Mouse (Mus musculus) megakaryocyte, adult 5-6 weeks (primary cell): ENCODE data around the gene Pawr. TPM values are rescaled to one million over a fixed set of nuclear protein-coding genes. Genes with fewer than 3 reads are reported as not detected.

Experiments used
- ATAC-seq: 2 replicates; pipeline ENCODE4 v1.8.0; 2016; ENCODE audit warnings: mild to moderate bottlenecking, inconsistent platforms; ENCODE audit not compliant: poor library complexity, severe bottlenecking
- total RNA-seq, 2 experiments: library from RNA; stranded (forward) in 1 of 2; stranded (reverse) in 1 of 2; fragments of 153-499, 151-499 nt in 1 of 2; fragments of 221-1000, 200-1000 nt in 1 of 2; gene quantifications; 2 replicates each; pipeline versions ENCODE4 v1.2.3 to v1.2.4; 2015 to 2017

The Pawr gene
- not detected in 2 replicates for total RNA-seq (2015)
- 0.07 TPM in 1 of 2 replicates, not detected in the other for total RNA-seq (2017)

DNA sequence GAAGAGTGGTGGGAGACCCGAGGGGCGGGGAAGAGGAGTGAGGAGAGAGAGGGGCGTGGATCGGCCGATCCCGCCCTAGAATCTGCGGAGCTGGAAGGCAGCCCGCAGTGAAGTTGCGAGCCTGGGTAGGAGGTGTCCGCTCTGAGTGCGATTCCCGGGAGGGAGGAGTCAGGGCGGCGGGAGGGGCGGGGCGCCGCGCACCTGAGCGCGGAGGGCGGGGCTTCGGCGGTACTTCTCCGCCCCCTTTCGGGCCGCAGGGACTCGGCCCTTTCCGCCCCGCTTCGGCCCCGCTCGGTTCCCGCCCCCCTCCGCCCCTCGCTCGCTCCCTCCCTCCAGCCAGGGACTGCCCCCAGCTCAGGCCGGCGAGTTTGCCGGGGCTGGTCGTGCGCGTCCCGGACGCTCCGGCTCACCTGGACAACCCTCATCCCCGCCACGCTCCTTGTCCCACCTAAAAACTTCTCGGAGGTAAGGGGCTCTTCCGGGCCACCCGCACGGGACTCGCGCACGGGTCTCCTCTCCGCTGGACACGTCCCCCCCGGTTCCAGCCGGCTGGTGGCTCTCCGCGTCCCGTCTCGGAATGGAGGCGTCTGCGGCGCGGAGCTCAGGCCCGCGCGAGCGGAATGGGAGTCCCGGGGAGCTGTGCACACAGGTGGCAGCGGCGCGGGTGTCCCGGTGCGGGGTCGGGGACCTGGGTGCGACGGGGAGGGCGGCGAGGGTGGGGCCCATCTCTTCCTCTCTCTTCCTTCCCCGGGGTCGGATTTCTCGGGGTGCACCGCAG lies at the start of gene Pawr:
Gene Pawr (plus strand): TSS at position 338 of the 778 bp plus-strand sequence.
- ATAC-seq = peak; percentile 43

DNA sequence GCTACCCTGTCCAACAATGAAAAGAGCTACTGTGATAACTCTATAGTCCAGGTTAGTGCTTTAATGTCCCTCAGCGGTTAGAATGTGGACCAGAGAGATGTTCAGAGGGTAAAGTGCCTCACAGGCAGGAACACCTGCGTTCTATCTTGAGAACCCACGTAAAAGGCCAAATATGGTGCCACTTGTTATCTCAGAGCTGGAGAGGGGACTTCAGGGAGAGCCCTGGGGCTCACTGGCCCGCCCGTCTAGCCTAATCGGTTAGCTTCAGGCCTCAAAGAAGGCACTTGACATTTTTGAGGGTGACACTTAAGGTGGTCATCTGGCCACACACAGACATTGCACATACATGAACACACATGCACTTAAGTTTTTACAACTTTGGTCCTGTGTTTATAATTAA lies 49.6 kb upstream of the Pawr start:
- no peak for ATAC-seq

DNA sequence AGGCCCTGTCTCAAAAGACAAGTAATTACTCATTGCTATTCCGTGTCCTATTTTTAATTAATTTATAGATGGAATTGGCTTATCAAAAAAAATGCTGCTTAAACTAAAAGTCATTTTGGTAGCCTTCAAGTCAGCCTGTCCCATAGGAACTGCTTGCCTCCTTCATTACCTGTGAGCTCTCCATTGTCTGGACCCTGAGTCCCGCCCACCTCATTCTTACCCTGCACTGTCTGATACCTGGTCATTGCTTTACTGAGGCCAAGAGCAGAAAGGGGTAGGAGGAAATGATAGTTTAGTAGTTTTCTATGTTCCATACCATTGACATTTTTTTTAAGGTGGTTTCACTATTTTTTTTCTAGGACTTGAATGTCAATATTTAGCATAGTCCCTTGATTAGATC lies 48.5 kb upstream of the Pawr start:
- ATAC-seq = no peak

DNA sequence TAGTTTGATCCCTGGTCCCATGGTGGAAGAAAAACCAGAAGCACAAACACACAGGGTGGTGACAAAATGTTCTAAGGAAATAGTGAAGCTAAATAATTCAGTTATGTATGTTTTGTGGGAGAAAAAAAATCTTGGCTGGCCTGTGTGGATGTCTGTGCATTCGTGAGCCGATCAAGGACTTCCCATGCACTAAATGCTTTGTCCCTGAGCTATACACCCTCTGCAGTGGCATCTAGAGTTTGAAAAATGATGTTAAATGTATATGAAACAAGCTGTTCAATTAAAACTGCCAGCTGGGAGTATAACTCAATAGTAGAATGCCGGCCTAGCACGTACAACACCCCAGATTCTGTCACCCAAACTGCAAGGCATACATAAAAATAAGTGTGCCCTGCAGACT lies 48.1 kb upstream of the Pawr start:
- ATAC-seq = no peak

DNA sequence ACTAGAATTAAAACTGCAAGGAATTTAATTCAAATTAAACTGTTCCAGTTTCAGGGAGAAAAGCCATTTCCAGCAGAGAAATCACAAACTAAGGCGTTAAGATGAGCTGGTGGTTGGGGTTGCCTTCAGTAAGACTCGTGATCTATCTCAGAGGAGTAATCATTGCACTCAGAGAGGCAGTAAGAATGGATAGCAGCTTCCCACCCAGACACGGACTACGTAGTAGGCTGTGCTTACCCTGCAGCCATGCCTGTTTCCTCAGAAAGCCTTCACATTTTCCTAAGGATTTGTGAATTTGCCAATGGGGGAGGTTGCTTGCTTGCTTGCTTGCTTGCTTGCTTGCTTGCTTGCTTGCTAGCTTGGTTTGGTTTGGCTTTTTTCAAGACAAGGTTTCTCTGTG lies 47.5 kb upstream of the Pawr start:
- ATAC-seq = no peak

DNA sequence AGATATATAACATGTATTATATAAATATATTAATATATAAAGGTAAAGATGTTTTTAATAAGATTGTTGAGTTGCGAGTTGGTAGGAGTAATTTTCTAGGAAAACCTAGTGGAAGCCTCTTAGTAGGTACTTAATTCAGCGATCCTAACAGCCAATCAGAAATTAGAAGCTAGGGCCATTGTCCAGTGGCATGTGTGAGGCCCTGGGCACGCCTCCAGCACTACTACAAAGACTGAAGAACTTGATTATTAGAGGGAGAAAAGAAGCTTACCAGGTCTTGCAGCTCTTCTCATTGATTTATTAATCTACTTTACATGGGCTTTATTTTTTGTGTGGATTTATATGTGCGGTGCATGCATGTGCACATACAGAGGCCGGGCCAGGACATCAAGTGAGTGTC lies 46.9 kb upstream of the Pawr start:
- no peak for ATAC-seq

DNA sequence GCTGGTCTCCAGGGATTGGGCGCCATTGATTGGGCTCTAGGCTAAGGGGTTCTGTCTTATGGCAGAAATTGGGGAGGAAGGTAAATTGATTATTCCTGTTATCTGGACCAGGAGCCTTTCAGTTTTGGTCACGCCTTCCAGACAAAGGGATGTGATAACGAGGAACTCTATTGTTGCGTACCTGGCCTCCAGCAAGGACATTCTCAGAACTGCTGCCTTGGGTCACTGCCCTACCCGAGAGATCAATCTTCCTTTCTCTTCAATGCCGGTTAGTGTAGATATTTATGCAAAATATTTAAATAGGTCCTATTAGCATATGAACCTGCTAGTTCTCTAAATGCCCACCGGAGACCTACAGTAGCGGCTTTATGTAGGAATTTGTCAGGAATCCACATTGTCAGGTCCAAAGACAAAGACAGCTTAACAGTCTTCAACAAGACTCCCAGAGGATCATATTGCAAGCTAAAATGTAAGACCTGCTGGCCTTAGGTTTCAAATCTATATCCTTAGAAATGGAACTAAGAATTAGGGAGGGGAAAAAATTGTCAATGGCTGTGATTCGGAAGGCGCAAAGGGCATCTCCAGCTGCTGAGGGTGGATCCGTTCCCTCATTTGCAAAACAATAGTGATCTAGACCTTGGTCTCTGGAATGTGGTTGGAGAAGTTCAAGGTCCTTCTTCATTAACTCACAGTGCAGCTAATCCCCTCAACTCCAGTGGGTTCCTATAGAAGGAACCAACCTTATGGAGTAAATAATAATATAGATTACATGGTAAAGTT lies 45.1 kb upstream of the Pawr start:
- ATAC-seq = no peak

DNA sequence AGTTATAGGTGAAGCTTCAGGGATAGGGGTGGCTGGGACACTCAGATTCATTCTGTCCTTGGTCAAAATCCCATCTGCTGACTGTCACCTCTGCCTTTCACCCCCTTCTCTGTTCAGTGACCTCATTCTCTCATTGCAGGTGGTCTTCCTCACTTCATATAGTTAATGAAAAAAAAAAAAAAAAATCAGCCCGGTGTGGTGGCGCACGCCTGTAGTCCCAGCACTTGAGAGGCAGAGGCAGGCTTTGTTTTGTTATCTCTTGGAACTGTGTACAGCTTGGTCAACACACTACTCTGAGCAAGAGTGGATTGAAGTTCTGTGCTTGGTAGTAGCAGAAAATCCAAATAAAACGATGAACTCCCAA lies 44.5 kb upstream of the Pawr start:
- no peak for ATAC-seq

DNA sequence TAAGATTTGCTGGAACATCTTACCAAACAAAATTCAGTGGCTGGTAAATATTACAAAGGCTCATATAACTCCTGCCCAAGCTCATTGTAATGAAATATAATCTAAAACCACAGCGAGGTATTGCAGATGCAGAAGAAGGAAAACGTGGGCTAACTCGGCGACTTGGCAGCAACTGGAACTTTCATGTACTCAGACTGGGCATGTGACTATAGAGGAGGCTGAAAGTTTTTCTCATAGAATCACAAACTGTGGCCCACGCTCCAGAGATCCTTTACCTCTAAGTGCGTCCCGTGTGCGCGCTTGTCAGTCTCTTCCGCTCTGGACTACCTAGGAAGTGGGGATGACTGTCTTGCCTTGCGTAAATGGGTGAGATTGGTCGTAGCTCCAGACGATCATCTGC lies 41.9 kb upstream of the Pawr start:
- ATAC-seq = no peak

DNA sequence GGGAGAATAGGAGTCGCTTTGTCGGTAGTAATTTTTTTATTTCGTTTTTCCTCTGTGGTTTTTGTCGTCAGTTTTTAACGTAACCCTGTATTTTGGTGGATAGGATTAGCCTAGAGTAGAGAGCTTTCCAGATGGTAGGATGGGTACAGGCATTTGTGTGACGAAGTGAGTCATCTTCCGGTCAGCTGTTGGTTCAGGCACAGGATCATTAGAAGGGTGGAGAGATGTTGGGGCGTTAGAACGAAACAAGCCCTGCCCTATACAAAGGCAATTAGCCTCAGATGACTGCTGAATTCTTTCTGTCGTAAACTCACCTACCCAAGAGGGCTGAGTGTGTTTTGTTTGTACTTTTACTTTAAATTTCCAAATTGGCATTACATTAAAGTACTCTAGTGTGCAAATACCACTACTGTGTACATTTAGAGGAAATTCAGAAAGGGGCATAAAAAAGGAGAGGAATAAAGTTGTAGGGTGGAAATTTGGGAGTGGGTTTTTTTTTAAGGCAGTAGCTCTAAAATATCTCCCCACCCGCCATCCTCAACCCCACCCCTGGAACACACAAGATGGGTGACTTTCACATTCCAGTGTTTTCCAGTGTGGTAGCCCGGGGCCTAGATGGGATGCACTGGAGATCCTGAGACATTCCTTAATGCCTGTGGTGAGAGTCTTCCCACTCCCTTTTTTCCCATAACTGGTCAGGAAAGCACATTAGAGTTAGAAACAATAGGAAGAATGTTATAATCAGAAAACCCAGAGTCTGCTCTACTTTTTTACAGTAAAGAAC lies 40.0 kb upstream of the Pawr start:
- no peak for ATAC-seq

DNA sequence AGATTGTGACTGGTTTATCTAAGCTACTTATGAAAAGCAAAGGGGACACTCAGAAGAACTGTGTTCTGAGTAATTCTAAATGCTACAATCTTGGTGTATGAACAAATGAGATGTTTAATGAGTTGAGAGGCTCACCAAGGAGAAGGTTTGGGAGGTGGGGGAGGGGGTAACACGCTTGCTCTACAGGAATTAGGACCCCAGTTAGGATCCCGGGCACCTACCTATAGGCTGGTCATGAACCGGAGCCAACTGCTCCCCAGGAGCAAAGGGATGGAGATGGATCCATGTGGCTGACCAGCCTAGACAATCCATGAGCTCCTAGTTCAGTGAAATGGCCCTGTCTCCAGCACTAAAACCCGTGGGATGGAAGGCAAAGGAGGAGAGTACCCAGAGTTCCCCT lies 39.3 kb upstream of the Pawr start:
- ATAC-seq = no peak

DNA sequence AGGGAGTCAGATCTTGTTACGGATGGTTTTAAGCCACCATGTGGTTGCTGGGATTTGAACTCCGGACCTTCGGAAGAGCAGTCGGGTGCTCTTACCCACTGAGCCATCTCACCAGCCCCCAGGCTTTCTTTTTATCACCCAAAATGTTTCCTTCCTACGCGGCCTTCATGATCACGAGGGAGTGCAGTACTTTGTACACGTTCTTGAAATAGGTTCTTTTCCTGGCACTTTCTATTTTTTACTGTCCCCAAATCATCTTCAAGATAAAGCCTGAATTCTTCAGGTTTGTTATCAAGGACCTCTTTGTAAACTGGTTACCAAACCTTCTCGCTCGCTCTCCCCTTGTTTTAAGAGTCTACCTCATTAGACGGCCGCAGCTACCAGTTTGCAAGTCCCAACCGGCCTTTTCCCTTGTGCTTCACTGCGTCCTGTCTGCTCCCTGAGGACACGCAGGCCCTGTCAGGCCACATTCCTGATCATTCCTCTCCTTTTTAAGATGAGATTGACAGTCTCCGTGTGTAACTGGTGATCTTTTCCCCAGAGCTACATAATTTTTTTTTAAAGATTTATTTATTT lies 38.2 kb upstream of the Pawr start:
- no peak for ATAC-seq

DNA sequence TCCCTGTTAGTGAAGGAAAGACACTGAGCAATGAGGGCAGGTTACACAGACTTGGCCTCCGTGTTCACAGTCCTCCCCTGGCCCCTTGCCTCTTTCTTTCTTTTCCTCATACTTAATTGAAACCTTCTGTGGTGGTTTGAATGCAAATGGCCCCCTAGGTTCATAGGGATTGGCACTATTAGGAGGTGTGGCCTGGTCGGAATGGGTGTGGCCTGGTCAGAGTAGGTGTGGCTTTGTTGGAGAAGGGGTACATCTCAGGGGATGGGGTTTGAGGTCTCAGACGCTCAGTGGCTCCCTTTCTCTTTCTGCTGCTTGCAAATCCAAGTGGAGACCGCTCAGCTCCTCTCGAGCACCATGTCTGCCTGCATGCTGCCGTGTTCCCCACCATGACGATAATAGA lies 37.2 kb upstream of the Pawr start:
- ATAC-seq = no peak

DNA sequence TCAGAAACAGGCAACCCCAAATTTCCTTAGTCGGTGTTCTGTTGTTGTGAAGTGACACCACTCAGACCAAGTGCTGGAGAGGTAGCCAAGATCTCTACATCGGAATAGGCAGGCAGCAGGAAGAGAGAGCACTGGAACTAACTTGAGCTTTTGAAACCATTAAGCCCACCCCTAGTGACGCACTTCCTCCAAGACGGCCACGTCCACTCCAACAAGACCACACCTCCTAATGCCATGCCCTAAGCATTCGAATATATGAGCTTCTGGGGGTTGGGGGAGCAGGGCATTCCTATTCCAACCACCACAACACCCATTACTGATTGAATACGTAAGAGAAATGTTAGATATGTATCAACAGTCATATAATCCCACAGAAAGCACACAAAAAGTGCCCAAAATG lies 35.5 kb upstream of the Pawr start:
- ATAC-seq = no peak

DNA sequence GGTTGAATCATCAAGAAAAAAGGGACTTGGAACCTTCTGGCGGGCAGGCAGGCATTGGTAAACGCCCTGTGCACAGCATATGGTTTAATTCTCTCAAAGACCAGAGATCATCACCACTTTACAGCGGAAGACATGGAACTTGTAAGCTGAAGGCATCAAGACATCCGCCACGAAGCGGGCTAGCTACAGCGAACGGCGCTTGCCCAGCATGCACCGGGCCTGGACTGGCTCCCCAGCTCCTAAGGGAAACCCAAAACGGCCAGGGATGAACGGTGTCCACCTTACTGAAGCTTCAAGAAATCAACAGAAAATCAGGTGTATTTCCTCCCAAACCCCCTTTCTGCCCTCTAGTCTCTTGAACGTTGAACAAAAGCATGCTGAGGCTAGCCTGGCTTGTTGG lies 33.7 kb upstream of the Pawr start:
- no peak for ATAC-seq

DNA sequence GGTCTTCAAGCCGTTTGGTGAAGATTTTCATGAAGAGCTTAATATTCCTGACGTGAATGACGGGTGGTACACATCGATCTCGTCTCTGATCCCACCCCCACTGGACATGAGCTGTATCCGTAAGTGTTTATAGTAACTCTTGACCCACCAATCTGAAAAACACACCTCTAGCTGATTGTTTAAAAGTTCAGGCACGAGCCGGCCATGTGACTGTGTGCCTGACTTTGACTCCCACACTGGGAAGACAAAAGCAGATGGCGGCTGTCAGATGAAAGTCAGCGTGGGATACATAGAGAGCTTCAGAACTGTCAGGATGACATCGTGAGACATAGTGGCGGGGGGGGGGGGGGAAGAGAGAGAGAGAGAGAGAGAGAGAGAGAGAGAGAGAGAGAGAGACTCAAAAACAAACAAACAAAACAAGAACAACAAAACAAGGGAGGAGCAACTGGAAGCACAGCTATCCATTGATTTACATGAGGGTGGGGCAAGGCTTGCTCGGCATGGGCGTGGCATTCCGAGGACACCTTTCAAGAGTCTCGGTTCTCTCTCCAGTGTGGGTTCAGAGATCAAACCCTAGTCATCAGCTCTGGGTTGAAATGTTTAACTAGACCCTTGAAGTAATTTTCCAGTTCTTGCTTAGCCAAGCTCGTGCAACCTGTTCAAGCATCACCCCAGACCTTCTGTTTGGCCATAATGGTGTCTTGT lies 32.9 kb upstream of the Pawr start:
- no peak for ATAC-seq

DNA sequence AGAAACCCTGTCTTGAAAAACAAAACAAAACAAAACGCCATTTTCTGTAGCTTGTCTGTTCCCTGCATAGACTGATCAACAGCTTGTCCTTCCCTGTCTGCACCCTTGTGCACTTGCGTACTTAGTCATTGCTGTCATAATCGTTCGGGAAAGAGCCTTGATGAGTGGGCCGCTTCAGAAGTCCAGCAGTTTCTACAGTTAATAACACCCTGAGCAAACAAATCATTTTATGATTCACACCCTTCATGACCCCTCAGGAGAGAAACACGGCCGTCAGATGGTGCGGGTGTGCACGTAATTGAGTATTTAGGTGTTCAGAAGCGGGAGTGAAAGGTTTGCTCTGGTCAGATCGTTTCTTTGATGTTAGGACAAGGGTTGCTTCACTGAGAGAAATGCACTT lies 32.1 kb upstream of the Pawr start:
- no peak for ATAC-seq

DNA sequence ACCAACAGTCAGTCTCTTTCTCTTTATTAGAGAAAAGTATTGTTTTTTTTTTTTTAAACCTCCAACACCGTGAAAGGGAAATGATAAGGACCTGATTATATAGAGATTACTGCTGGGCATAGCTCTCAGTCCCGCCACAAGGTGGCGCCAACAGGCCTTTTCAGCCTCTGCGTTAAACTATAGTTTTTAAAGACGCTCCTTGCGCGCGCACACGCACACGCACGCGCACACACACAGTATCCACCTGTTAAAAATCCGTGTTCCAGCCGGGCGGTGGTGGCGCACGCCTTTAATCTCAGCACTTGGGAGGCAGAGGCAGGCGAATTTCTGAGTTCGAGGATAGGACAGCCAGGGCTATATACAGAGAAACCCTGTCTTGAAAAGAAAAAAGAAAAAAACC lies 31.1 kb upstream of the Pawr start:
- peak; percentile 95 for ATAC-seq

DNA sequence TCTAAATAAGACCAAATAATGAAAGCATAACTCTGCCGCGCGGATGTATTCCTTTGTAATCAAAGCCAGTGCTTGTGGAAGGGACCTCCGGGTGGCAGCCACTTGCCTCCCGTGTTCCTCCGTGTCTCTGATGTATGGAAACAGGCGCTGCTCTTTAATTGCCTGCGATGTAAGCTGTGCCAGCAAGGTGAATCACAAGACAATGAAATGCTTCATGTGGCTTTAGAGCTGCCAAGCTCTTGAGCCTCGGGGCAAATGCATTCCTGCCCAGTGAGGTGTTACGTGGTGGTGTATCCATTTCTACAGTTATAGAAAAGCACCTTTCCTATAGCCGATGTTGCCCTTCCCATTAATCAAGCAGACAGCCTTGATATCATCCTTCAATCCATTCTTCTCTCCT lies 24.1 kb upstream of the Pawr start:
- ATAC-seq = no peak

DNA sequence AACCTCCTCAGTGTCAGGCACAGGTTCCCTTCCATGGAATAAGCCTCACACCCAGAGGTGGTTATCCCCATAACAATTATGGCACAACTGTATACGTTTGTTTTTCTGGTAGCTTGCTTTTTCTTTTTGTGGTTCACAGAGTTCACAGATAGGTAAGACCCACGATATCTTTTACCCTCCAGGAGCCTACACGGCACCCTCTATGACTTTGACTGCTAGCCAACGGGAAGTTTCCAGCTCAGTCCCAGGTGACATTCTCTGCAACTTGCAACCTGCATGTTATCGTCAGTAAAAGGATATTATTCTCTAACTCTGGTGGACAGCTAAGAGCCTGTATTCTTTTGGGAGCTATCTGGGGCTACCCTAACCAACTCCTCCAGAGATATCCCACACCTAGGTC lies 21.7 kb upstream of the Pawr start:
- no peak for ATAC-seq

DNA sequence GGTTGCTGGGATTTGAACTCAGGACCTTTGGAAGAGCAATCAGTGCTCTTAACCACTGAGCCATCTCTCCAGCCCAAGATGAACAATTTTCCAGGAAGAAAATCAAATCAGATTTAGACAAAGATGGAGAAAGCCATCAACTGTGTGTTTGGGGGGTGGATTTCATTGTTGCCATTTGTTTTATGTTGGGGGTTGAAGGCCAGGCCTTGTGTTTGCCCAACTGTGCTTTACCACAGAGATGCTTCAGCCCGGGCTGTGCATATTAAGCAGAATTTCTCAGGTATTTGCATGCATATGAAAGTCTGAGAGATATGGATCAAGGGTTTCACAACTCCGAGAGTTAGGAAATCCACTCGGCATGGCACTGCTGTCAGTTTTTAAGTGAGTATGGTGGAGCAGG lies 20.5 kb upstream of the Pawr start:
- ATAC-seq = no peak
